Mouse (Mus musculus) megakaryocyte-erythroid progenitor cell, adult 5 weeks (primary cell): ENCODE results near the gene Usp26. TPM values are rescaled to one million over a fixed set of nuclear protein-coding genes. Genes with fewer than 3 reads are reported as not detected.

Source experiments
- polyA plus RNA-seq: library from polyadenylated mRNA; stranded (reverse); fragments of >175 nt; gene quantifications from 2 replicates; pipeline ENCODE4 v1.2.3, GENCODE M21; 2012

Gene Usp26
- polyA plus RNA-seq = not detected in 2 replicates

GRCm38 (mm10) chrX:51801133-51801532, at the start of gene Usp26:
Gene Usp26, minus strand, starts transcription at chrX:51801233.

Other genes starting within 250 kb of the Usp26 start
- 0.04 and 0.12 TPM in 2 replicates for gene Hs6st2, start 119.4 kb downstream of the Usp26 start, polyA plus RNA-seq
- gene 1700080O16Rik, start 171.5 kb upstream of the Usp26 start, polyA plus RNA-seq = not detected in 2 replicates